Mouse (Mus musculus) cerebellum, adult 11 months (tissue): ENCODE measurements at regions not wholly inside any gene's neighbourhood (a gene's known extent, or its start where the extent isn't known, plus 50 kb on each side); places are given as distances from the start of the nearest gene placed in this dataset.

Experiments
- DNase-seq: peaks from one replicate; pipeline ENCODE4 v3.0.0; 2022

GRCm38 (mm10) chr3:157699961-157700360, 133.3 kb downstream of the Ptger3 start:
- no peak for DNase-seq

GRCm38 (mm10) chr3:157698529-157698928, 131.8 kb downstream of the Ptger3 start:
- DNase-seq: no peak

GRCm38 (mm10) chr3:157695128-157696075, 128.7 kb downstream of the Ptger3 start:
- DNase-seq: no peak
